Mouse (Mus musculus): ENCODE measurements at regions not wholly inside any gene's neighbourhood (a gene's known extent, or its start where the extent isn't known, plus 50 kb on each side); places are given as distances from the start of the nearest gene placed in this dataset.

- no peak for DNase-seq
Observed at GRCm38 (mm10) chr5:141138771-141139360, 102.4 kb upstream of the Sdk1 start.

GRCm38 (mm10) chr5:141139361-141139912 is 101.9 kb upstream of the Sdk1 start:
- no peak for DNase-seq

GRCm38 (mm10) chr5:141160391-141160790 is 80.9 kb upstream of the Sdk1 start:
- no peak for DNase-seq

GRCm38 (mm10) chr5:141160956-141161355 is 80.3 kb upstream of the Sdk1 start:
- no peak for DNase-seq

GRCm38 (mm10) chr5:141182442-141182841 is 58.8 kb upstream of the Sdk1 start:
- DNase-seq: no peak

- no peak for DNase-seq
Observed at GRCm38 (mm10) chr5:141189033-141189432, 52.3 kb upstream of the Sdk1 start.
